Mouse (Mus musculus) central nervous system, embryonic 14 days (tissue): Measurements from ENCODE around the gene Pfn4. TPM values are rescaled to one million over a fixed set of nuclear protein-coding genes. Genes with fewer than 3 reads are reported as not detected.

Source experiments
- polyA plus RNA-seq: library from polyadenylated mRNA; depleted of rRNA; stranded (reverse); fragments of >200 nt; gene quantifications from 2 replicates; pipeline ENCODE4 v1.2.3, GENCODE M21; 2012; rRNA removed

The Pfn4 gene
- polyA plus RNA-seq = 6.2 and 6.4 TPM in 2 replicates

DNA sequence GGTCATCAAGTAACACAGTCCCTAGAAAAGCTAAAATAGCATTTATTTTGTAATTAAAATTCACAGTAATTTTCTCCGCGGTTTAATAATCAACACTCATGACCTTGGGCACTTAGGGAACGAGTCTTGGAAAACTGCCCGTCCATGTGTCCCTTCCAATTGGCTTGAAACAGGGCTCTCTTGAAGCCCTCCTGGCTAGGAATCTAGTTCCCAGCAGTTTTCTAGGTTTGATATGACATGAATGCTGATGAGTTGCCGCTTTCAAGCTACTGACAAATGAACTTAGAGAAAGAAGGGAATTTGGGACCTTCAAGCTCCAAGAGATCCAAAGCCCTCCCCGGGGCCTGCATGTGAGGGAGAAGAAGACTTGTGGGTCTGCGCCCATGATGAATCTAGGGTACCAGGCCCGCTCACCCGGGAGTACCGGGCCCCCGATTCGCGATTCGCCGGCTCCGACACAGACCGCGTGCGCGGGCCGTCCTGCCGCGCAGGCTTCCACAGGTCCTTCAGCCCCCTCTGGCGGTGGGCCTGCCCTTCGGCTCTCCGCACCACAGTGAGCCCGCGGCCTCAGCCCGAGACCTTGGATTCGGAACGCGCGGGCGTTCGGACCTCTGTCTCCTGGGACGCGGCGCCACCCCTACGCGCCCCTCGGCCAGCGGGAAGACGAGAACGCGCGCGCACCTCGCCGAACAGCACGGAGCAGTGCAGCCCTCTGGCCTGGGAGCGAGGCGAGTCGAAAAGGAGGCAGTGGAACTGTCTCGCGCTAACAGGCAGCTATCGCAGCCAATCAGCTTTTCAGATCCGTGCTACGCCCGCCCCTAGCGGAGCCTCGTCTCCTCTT, at the start of gene Pfn4, which contains the start of gene Fam228b:
Gene Pfn4 (plus strand): TSS at position 531 of the 841 bp plus-strand sequence.
Gene Fam228b (minus strand): TSS at position 776 of the 841 bp plus-strand sequence.

DNA sequence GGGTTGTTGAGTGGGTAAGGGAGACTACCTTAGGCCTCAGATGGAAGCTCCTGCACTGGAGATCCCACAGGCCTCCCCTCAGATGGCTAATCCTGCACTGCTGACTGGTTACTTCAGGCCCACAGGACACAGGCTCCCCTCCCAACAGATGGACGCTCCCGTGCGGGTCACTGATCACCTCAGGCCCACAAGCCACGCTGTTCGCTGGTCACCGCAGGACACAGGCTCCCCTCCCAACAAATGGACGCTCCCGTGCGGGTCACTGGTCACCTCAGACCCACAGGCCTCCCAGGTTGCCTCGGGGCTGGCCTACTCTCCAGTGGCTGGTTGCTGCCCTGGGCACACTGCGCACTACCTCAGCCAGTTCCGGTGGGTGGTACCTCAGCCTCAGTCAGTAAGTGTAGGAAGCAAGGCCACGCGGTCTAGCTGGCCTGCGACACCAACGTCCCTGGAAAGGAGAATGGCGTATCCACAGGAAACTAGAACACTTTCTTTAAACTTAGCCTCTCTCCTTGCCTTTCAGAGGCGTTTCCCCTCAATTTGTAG, 30.7 kb upstream of the Pfn4 start, which contains the start of gene Fam228a:
Gene Fam228a (minus strand): TSS at position 400 of the 546 bp plus-strand sequence.

DNA sequence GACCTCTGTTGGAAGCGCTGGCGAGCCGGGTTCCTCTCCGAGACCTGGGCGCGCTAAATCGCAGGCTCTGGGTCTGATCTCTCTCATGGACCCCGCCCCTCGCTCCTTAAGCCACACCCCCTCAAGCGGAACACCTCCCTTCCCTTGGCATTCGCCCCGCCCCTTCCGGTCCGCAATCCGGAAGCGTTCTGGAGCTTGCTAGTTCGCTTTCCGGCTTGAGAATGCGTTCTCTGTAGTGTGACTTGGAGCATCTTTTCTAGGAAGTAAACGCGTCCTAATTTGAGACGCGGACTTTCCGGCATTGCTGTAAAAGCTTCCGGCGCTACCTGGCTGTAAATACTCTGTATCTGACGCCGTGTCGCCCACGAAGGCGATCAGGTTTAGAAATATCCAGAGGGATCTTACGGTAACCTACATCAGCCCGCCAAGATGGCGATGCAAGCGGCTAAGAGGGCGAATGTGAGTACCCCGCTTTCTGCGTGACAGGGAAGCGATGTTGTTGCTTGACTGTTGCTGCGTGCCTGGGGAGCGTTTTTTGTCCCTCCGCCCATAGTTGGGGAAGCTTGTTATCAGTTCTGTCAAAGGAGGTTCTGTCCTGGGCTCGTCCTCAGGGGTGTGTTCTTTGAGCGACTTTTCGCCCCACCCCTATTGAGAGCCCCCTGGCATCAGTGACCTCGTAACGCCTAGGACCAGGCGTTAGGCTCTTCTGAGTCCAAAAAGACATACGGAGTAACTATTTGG, 48.7 kb downstream of the Pfn4 start, which contains the start of gene Sf3b6:
Gene Sf3b6 (plus strand): TSS at position 184 of the 741 bp plus-strand sequence.

Other genes with a start within 250 kb of the Pfn4 start
- 17.8 and 21.7 TPM in 2 replicates for gene Itsn2, start 176.4 kb upstream of the Pfn4 start, polyA plus RNA-seq
- gene Gm3625, start 176.1 kb upstream of the Pfn4 start, polyA plus RNA-seq = not detected in 2 replicates
- 2.1 and 2.2 TPM in 2 replicates for gene Fam228a, start 30.6 kb upstream of the Pfn4 start, polyA plus RNA-seq
- 3.9 and 6.9 TPM in 2 replicates for gene Fam228b, start 245 bp downstream of the Pfn4 start, polyA plus RNA-seq
- 209 and 279 TPM in 2 replicates for gene Sf3b6, start 48.5 kb downstream of the Pfn4 start, polyA plus RNA-seq
- gene Fkbp1b, start 72.6 kb downstream of the Pfn4 start, polyA plus RNA-seq = 30.9 and 47.0 TPM in 2 replicates
- gene Wdcp, start 74.3 kb downstream of the Pfn4 start, polyA plus RNA-seq = 12.9 and 14.4 TPM in 2 replicates
- 3.4 and 4.2 TPM in 2 replicates for gene Mfsd2b, start 105.3 kb downstream of the Pfn4 start, polyA plus RNA-seq
- 9.6 and 10.7 TPM in 2 replicates for gene Ubxn2a, start 138.7 kb downstream of the Pfn4 start, polyA plus RNA-seq
- gene Atad2b, start 148.3 kb downstream of the Pfn4 start, polyA plus RNA-seq = 26.7 and 27.9 TPM in 2 replicates